Mouse (Mus musculus) adrenal gland, postnatal 36 days (tissue): ENCODE measurements around the gene Ppy. TPM values are rescaled to one million over a fixed set of nuclear protein-coding genes. Genes with fewer than 3 reads are reported as not detected.

ENCODE experiments used
- DNase-seq, 2 experiments: peaks; one replicate each; pipeline ENCODE4 v3.0.0; 2021; ENCODE audit warnings: mixed read lengths in 1 of 2
- total RNA-seq, 2 experiments: library from RNA; stranded (reverse); gene quantifications; 2 replicates each; pipeline ENCODE4 v1.2.3; 2021

Gene Ppy
- total RNA-seq, 2 experiments from 2014 or later: not detected

GRCm38 (mm10) chr11:102087931-102088898, 12.9 kb downstream of the Ppy start, which contains the start of gene Mpp2:
Mpp2 (minus strand) TSS chr11:102088515.
- peak; percentile 86 to 88 for DNase-seq

GRCm38 (mm10) chr11:102087081-102087751, 13.9 kb downstream of the Ppy start:
- peak; percentile 92 to 93 for DNase-seq

GRCm38 (mm10) chr11:102086331-102086730, 14.8 kb downstream of the Ppy start:
- no peak for DNase-seq

GRCm38 (mm10) chr11:102084159-102084558, 17.0 kb downstream of the Ppy start:
- no peak for DNase-seq

- no peak for DNase-seq
Measured at GRCm38 (mm10) chr11:102083193-102083592, 17.9 kb downstream of the Ppy start.

- DNase-seq: peak; percentile 85 to 86
Measured at GRCm38 (mm10) chr11:102082322-102082721, 18.8 kb downstream of the Ppy start.

GRCm38 (mm10) chr11:102073722-102074121, 27.4 kb downstream of the Ppy start:
- no peak for DNase-seq

GRCm38 (mm10) chr11:102072729-102073128, 28.4 kb downstream of the Ppy start:
- DNase-seq: no peak

GRCm38 (mm10) chr11:102070426-102070825, 30.7 kb downstream of the Ppy start:
- DNase-seq: no peak

- no peak for DNase-seq
Measured at GRCm38 (mm10) chr11:102069633-102070032, 31.5 kb downstream of the Ppy start.

GRCm38 (mm10) chr11:102068969-102069368, 32.1 kb downstream of the Ppy start:
- DNase-seq: no peak

GRCm38 (mm10) chr11:102063076-102063475, 38.0 kb downstream of the Ppy start:
- no peak for DNase-seq

GRCm38 (mm10) chr11:102061941-102062473, 39.1 kb downstream of the Ppy start:
- DNase-seq: no peak

GRCm38 (mm10) chr11:102061236-102061940, 39.7 kb downstream of the Ppy start:
- DNase-seq: peak; percentile 76 to 80

GRCm38 (mm10) chr11:102053847-102054246, 47.3 kb downstream of the Ppy start:
- DNase-seq: peak; percentile 65 to 74

- DNase-seq: peak in 1 of 2 experiments; percentile 48
Measured at GRCm38 (mm10) chr11:102053183-102053582, 47.9 kb downstream of the Ppy start.

- no peak for DNase-seq
Measured at GRCm38 (mm10) chr11:102052697-102053096, 48.4 kb downstream of the Ppy start.

GRCm38 (mm10) chr11:102051954-102052353, 49.2 kb downstream of the Ppy start:
- DNase-seq: peak in 1 of 2 experiments; percentile 42

- peak; percentile 65 to 80 for DNase-seq
Measured at GRCm38 (mm10) chr11:102051541-102051940, 49.6 kb downstream of the Ppy start.
